ENCODE assay signal across 11 mouse cellular contexts in the genomic region with DNA sequence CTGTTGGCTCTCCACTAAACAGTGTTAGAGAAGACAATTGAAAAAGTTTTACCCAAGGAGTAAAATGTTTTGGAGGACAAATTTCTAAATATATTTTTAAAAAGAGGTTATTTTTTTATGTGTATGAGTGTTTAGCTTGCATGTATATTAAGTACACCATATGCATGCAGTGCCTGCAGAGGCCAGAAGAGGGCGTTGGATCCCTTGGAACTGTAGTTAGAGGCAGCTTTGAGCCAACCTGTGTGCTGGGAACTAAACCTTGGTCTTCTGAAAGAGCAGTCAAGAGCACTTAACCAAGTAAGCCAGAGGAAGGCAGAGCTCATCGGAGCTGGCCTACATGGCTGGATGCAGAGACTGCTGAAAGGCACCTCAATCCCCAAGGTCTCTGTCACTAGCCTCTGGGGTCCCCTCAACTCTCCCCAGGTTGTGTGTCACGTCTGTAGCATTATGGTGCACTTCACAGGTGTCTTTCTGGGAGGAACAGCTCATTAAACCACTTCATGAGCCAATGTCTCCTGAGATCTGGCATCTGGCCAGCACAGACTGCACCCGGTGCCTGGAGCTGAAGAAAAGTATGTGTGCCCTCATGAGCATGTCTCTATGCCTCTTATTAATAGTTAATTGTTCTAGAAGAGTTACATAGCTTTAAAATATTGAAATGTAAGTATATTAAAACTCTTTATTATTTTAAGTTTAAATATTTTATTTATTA.
DNase-seq lines count a peak whose midpoint lies in the region; ATAC-seq and TF ChIP-seq lines count a peak whose summit lies in the region.
"Had no signal": no experiment of that assay in that cellular context is flagged by ENCODE, and none has a peak within 500 bp of the region (broad histone marks: within the 10 kb centered on the region; RNA-seq: fewer than 3 reads in every experiment).

No protein-coding gene starts in this region.

- no peak overlapping the region for H3K4me3 ChIP-seq in midbrain, postnatal 0 days (ENCODE audit: low read depth, low read length)
- H3K4me3 ChIP-seq in midbrain, embryonic 15.5 days = no peak overlapping the region
- no peak overlapping the region for H3K4me3 ChIP-seq in stomach, postnatal 0 days (ENCODE audit: low read depth, low read length)
- H3K4me3 ChIP-seq in heart, embryonic 10.5 days = no peak overlapping the region
- H3K4me3 ChIP-seq: forebrain, embryonic 12.5 days; hindbrain, embryonic 13.5 days; lung, embryonic 15.5 days had no signal

- 45% methylated on average over 4 of the region's 4 CpGs for WGBS in midbrain, postnatal 0 days
- WGBS in midbrain, embryonic 15.5 days = 51% methylated on average over 4 of the region's 4 CpGs
- WGBS in stomach, postnatal 0 days = 35% methylated on average over 4 of the region's 4 CpGs
- 57% methylated on average over 4 of the region's 4 CpGs for WGBS in heart, embryonic 10.5 days

- no peak overlapping the region for H3K27ac ChIP-seq in midbrain, postnatal 0 days (ENCODE audit: low read depth, low read length)
- no peak overlapping the region for H3K27ac ChIP-seq in midbrain, embryonic 15.5 days
- no peak overlapping the region for H3K27ac ChIP-seq in stomach, postnatal 0 days (replicated peaks)
- H3K27ac ChIP-seq in heart, embryonic 10.5 days = no peak overlapping the region
- H3K27ac ChIP-seq: forebrain, embryonic 12.5 days; hindbrain, embryonic 13.5 days; lung, embryonic 15.5 days had no signal

- no peak overlapping the region for H3K4me2 ChIP-seq in midbrain, postnatal 0 days (ENCODE audit: low read depth, low read length, poor library complexity, severe bottlenecking)
- no peak overlapping the region for H3K4me2 ChIP-seq in midbrain, embryonic 15.5 days
- no peak overlapping the region for H3K4me2 ChIP-seq in stomach, postnatal 0 days (replicated peaks; ENCODE audit: low read depth)
- H3K4me2 ChIP-seq: forebrain, embryonic 12.5 days; hindbrain, embryonic 13.5 days; lung, embryonic 15.5 days had no signal

- TF ChIP-seq EP300 in stomach, postnatal 0 days (optimal IDR thresholded peaks at IDR 0.05) = no peak

- peak; percentile 54 to 59 for DNase-seq in cerebellum, adult 18-20 months
- DNase-seq in cerebellum, adult 8-10 months = no peak
- peak; percentile 68 for DNase-seq in kidney, postnatal 10 days
- DNase-seq in kidney, adult 11 months = no peak
- DNase-seq in midbrain, postnatal 0 days (ENCODE audit: low spot score) = peak; percentile 32
- peak; percentile 56 for DNase-seq in stomach, postnatal 0 days (ENCODE audit: low spot score)
- DNase-seq in heart, embryonic 10.5 days (ENCODE audit: low spot score) = no peak

- H3K27me3 ChIP-seq in midbrain, postnatal 0 days (ENCODE audit: insufficient read depth, low read length) = no peaks in the 10 kb centered on the region
- no peaks in the 10 kb centered on the region for H3K27me3 ChIP-seq in midbrain, embryonic 15.5 days (replicated peaks)
- no peaks in the 10 kb centered on the region for H3K27me3 ChIP-seq in stomach, postnatal 0 days (ENCODE audit: control insufficient read depth, insufficient read depth, low read length)
- H3K27me3 ChIP-seq in heart, embryonic 10.5 days (ENCODE audit: insufficient read depth, poor library complexity, severe bottlenecking) = 0 out of 2 replicates have a peak, but pooled peaks cover 3% of the 10 kb centered on the region
- H3K27me3 ChIP-seq: forebrain, embryonic 12.5 days; hindbrain, embryonic 13.5 days; lung, embryonic 15.5 days had no signal

- H3K4me1 ChIP-seq in midbrain, postnatal 0 days (ENCODE audit: insufficient read depth, low read length) = no peaks in the 10 kb centered on the region
- H3K4me1 ChIP-seq in midbrain, embryonic 15.5 days = no peaks in the 10 kb centered on the region
- H3K4me1 ChIP-seq in stomach, postnatal 0 days (replicated peaks; ENCODE audit: control insufficient read depth, insufficient read depth) = no peaks in the 10 kb centered on the region
- 0 out of 2 replicates have a peak, but pooled peaks cover 5% of the 10 kb centered on the region for H3K4me1 ChIP-seq in heart, embryonic 10.5 days
- H3K4me1 ChIP-seq: forebrain, embryonic 12.5 days; hindbrain, embryonic 13.5 days had no signal

- no peak overlapping the region for H3K9ac ChIP-seq in midbrain, postnatal 0 days (replicated peaks; ENCODE audit: low read length, poor library complexity, severe bottlenecking)
- no peak overlapping the region for H3K9ac ChIP-seq in midbrain, embryonic 15.5 days
- no peak overlapping the region for H3K9ac ChIP-seq in stomach, postnatal 0 days (ENCODE audit: low read length)
- H3K9ac ChIP-seq: forebrain, embryonic 12.5 days; hindbrain, embryonic 13.5 days; lung, embryonic 15.5 days had no signal

- no peak for ATAC-seq in midbrain, postnatal 0 days (ENCODE audit: low FRiP score)
- ATAC-seq in midbrain, embryonic 15.5 days (replicated peaks) = no peak
- no peak for ATAC-seq in stomach, postnatal 0 days (ENCODE audit: low FRiP score, low TSS enrichment)

- TF ChIP-seq CTCF in midbrain, postnatal 0 days (IDR thresholded peaks at IDR 0.05) = peak; percentile 36; the same call in 1 of the 2 replicates
- TF ChIP-seq CTCF in stomach, postnatal 0 days (IDR thresholded peaks at IDR 0.05; ENCODE audit: low read depth) = peak; percentile 34

- no peaks in the 10 kb centered on the region for H3K9me3 ChIP-seq in midbrain, postnatal 0 days (ENCODE audit: low read length)
- no peaks in the 10 kb centered on the region for H3K9me3 ChIP-seq in midbrain, embryonic 15.5 days
- H3K9me3 ChIP-seq in stomach, postnatal 0 days (ENCODE audit: control insufficient read depth, low read length) = no peaks in the 10 kb centered on the region
- H3K9me3 ChIP-seq in heart, embryonic 10.5 days = no peaks in the 10 kb centered on the region
- H3K9me3 ChIP-seq: hindbrain, embryonic 13.5 days; lung, embryonic 15.5 days had no signal

- H3K36me3 ChIP-seq in midbrain, postnatal 0 days (ENCODE audit: insufficient read depth, low read length) = no peaks in the 10 kb centered on the region
- H3K36me3 ChIP-seq in midbrain, embryonic 15.5 days (replicated peaks) = no peaks in the 10 kb centered on the region
- no peaks in the 10 kb centered on the region for H3K36me3 ChIP-seq in stomach, postnatal 0 days (ENCODE audit: control insufficient read depth, insufficient read depth, low read length)
- no peaks in the 10 kb centered on the region for H3K36me3 ChIP-seq in heart, embryonic 10.5 days
- H3K36me3 ChIP-seq: forebrain, embryonic 12.5 days; hindbrain, embryonic 13.5 days; lung, embryonic 15.5 days had no signal

Comparison
In these comparisons a context has a peak if more than half of its experiments do, and no peak if none do; other contexts are left out.
1. DNase-seq: peak in cerebellum, adult 18-20 months (2 of 2), kidney, postnatal 10 days (single experiment), midbrain, postnatal 0 days (single experiment) and stomach, postnatal 0 days (single experiment); none in cerebellum, adult 8-10 months (single experiment), kidney, adult 11 months (single experiment) and heart, embryonic 10.5 days (single experiment).